Mouse (Mus musculus): ENCODE measurements at regions not wholly inside any gene's neighbourhood (a gene's known extent, or its start where the extent isn't known, plus 50 kb on each side); places are given as distances from the start of the nearest gene placed in this dataset. TPM values are rescaled to one million over a fixed set of nuclear protein-coding genes. Genes with fewer than 3 reads are reported as not detected.

DNA sequence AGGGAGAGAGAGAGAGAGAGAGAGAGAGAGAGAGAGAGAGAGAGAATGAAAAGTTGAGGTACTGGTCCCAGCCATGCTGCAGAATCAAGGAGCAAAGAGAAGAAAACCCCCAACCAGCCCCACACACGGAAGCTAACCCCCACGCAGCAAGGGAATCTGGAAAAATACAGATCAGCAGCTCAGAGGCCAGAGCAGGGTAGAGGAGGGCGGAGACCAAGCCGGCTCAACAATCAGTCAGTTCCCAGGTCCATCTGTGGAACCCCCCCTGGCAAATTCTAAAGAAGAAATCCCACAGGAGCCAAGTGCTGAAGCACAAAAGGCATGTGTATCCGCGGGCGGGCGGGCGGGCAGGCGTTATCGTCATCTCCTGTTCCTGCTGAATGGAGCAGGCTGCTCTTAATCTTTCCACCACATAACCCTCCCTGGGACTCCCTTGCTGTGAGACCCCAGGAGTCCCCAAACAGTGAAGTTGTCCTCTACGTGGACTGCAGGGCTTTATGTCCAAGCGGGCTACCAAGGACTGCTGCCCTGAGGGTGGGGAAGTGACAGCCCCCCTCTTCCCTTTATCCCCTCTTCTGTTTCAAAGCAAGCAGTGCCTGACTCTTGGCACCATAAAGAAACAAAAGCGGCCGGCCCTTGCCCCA is 60.2 kb upstream of the Lhx5 start:
- Histone ChIP-seq H3K36me3 (ENCODE audit: insufficient read depth, low read length) (no peaks in the 10 kb centered on the region), H3K9ac (replicated peaks; ENCODE audit: low read depth) (no peak overlapping the region), H3K27me3 (replicated peaks; ENCODE audit: insufficient read depth, low read length) (no peaks in the 10 kb centered on the region), H3K4me1 (ENCODE audit: insufficient read depth, low read depth, low read length) (no peaks in the 10 kb centered on the region), H3K27ac (ENCODE audit: low read length) (no peak overlapping the region), H3K4me3 (ENCODE audit: low read depth, low read length) (no peak overlapping the region), H3K4me2 (replicated peaks; ENCODE audit: low read depth, low read length) (no peak overlapping the region), H3K9me3 (ENCODE audit: low read length) (no peaks in the 10 kb centered on the region)
- no peak for TF ChIP-seq CTCF (IDR thresholded peaks at IDR 0.05)
- no peak for TF ChIP-seq EP300 (IDR thresholded peaks at IDR 0.05)
- DNase-seq (ENCODE audit: low spot score) (no peak), ATAC-seq (no peak)
- 6% methylated on average over 14 of the region's 15 CpGs for WGBS

GRCm38 (mm10) chr5:120373426-120373825 is 58.1 kb upstream of the Lhx5 start:
- Histone ChIP-seq H3K4me2 (replicated peaks; ENCODE audit: low read depth, low read length) (no peak overlapping the region), H3K9me3 (ENCODE audit: low read length) (no peaks in the 10 kb centered on the region), H3K4me3 (ENCODE audit: low read depth, low read length) (no peak overlapping the region), H3K9ac (replicated peaks; ENCODE audit: low read depth) (no peak overlapping the region), H3K4me1 (ENCODE audit: insufficient read depth, low read depth, low read length) (no peaks in the 10 kb centered on the region), H3K36me3 (ENCODE audit: insufficient read depth, low read length) (no peaks in the 10 kb centered on the region), H3K27me3 (replicated peaks; ENCODE audit: insufficient read depth, low read length) (no peaks in the 10 kb centered on the region), H3K27ac (ENCODE audit: low read length) (no peak overlapping the region)
- TF ChIP-seq EP300 (IDR thresholded peaks at IDR 0.05) (no peak), CTCF (IDR thresholded peaks at IDR 0.05) (no peak)
- WGBS: 86% methylated on average over 7 of the region's 7 CpGs
- ATAC-seq (no peak), DNase-seq (ENCODE audit: low spot score) (no peak)

Small RNA genes lying in the stretch of these regions (microRNA-seq; reads per million reads assigned to microRNA genes)
- gene Gm26474: not detected
